Comparison of ENCODE assay signal across 18 mouse cellular contexts in genomic region chr19:32227175-32227574, GRCm38 (mm10).
"Had no signal": no experiment of that assay in that cellular context is flagged by ENCODE, and none has a peak within 500 bp of the region (broad histone marks: within the 10 kb centered on the region; RNA-seq: fewer than 3 reads in every experiment).

No protein-coding gene starts in this region.

- H3K4me2 ChIP-seq: hindbrain, embryonic 15.5 days; neural tube, embryonic 15.5 days had no signal

- H3K36me3 ChIP-seq: hindbrain, embryonic 15.5 days; limb, embryonic 10.5 days; neural tube, embryonic 15.5 days had no signal

- H3K4me3 ChIP-seq: hindbrain, embryonic 15.5 days; layer of hippocampus, adult 2 months; left cerebral cortex, adult 2 months; limb, embryonic 10.5 days; myocyte; neural tube, embryonic 15.5 days had no signal

- H3K27me3 ChIP-seq: hindbrain, embryonic 15.5 days; neural tube, embryonic 15.5 days had no signal

- H3K27ac ChIP-seq: hindbrain, embryonic 15.5 days; kidney, postnatal 0 days; layer of hippocampus, adult 2 months; left cerebral cortex, adult 2 months; limb, embryonic 10.5 days; neural tube, embryonic 15.5 days; stomach, postnatal 0 days had no signal

- ATAC-seq: intestine, embryonic 16.5 days; lung, postnatal 0 days had no signal

- H3K9ac ChIP-seq: hindbrain, embryonic 15.5 days; neural tube, embryonic 15.5 days had no signal

- H3K4me1 ChIP-seq: hindbrain, embryonic 15.5 days; neural tube, embryonic 15.5 days had no signal

- DNase-seq: kidney, adult 8-10 months; kidney, postnatal 4 days; lung, adult 2 months; lung, postnatal 36 days; midbrain, embryonic 14.5 days; right cerebral cortex, adult 18-20 months; right cerebral cortex, postnatal 25 days; thymus, postnatal 14 days had no signal

- H3K9me3 ChIP-seq: hindbrain, embryonic 15.5 days; limb, embryonic 10.5 days; neural tube, embryonic 15.5 days had no signal
